In the genomic region with DNA sequence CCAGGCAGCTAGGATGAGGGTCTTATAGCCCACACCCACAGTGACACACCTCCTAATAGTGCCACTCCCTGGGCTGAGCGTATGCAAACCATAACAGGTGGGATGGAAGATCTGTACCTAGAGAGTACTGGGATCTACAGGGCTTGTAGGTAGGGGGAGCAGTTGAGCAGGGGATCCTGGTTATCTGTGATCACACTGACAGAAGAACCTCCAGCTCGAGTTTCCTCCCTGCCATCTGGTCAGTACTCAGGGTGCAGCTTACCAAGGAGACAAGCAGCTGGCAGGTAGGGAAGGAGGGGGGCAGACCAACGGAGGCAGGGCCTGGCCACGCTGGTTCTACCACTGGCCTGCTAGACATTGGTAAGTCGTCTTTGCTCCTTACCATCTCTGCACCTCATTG, we compare ENCODE assay signal across 9 mouse cellular contexts. TPM values are rescaled to one million over a fixed set of nuclear protein-coding genes. Genes with fewer than 3 reads are reported as not detected.
DNase-seq lines count a peak whose midpoint lies in the region; ATAC-seq and TF ChIP-seq lines count a peak whose summit lies in the region.
"Had no signal": no experiment of that assay in that cellular context is flagged by ENCODE, and none has a peak within 500 bp of the region (broad histone marks: within the 10 kb centered on the region; RNA-seq: fewer than 3 reads in every experiment).

No protein-coding gene starts in this region.

- H3K4me2 ChIP-seq in limb, embryonic 12.5 days = no peak overlapping the region
- H3K4me2 ChIP-seq: embryonic facial prominence, embryonic 15.5 days had no signal

- ATAC-seq in limb, embryonic 12.5 days (ENCODE audit: insufficient number of reproducible peaks, insufficient read depth, low FRiP score, low TSS enrichment, low read depth) = 0 out of 2 replicates have a peak, but pooled peaks have one; percentile 53
- no peak for ATAC-seq in erythroblast, adult 5-6 weeks (replicated peaks; ENCODE audit: low FRiP score, poor library complexity, severe bottlenecking)

- H3K36me3 ChIP-seq in limb, embryonic 12.5 days = no peaks in the 10 kb centered on the region
- H3K36me3 ChIP-seq in limb, embryonic 10.5 days = no peaks in the 10 kb centered on the region
- H3K36me3 ChIP-seq in small intestine, adult 2 months (ENCODE audit: control insufficient read depth, insufficient read depth, low read length) = no peaks in the 10 kb centered on the region
- H3K36me3 ChIP-seq: embryonic facial prominence, embryonic 15.5 days had no signal

- WGBS in limb, embryonic 12.5 days = 24% methylated on average over 5 of the region's 5 CpGs
- 19% methylated on average over 5 of the region's 5 CpGs for WGBS in limb, embryonic 10.5 days
- WGBS in small intestine, adult 2 months = 24% methylated on average over 5 of the region's 5 CpGs

- intact Hi-C loops in left cerebral cortex, postnatal 14 days (cut with DNase I) = no loop called here

- no peak overlapping the region for H3K4me3 ChIP-seq in limb, embryonic 12.5 days (replicated peaks)
- H3K4me3 ChIP-seq in limb, embryonic 10.5 days = no peak overlapping the region
- no peak overlapping the region for H3K4me3 ChIP-seq in small intestine, adult 2 months (ENCODE audit: low read depth, low read length)
- H3K4me3 ChIP-seq: embryonic facial prominence, embryonic 15.5 days had no signal

- no peak for TF ChIP-seq POLR2A in small intestine, adult 2 months (IDR thresholded peaks at IDR 0.05; ENCODE audit: low read depth, low read length)

- no peak overlapping the region for H3K27ac ChIP-seq in limb, embryonic 12.5 days
- no peak overlapping the region for H3K27ac ChIP-seq in limb, embryonic 10.5 days
- no peak overlapping the region for H3K27ac ChIP-seq in small intestine, adult 2 months (ENCODE audit: insufficient read depth, low read depth, low read length)
- H3K27ac ChIP-seq: embryonic facial prominence, embryonic 15.5 days had no signal

- H3K4me1 ChIP-seq in limb, embryonic 12.5 days (replicated peaks) = no peaks in the 10 kb centered on the region
- H3K4me1 ChIP-seq in limb, embryonic 10.5 days = no peaks in the 10 kb centered on the region
- no peaks in the 10 kb centered on the region for H3K4me1 ChIP-seq in small intestine, adult 2 months (ENCODE audit: control insufficient read depth, insufficient read depth, insufficient read length, low read length)
- H3K4me1 ChIP-seq: embryonic facial prominence, embryonic 15.5 days had no signal

- H3K27me3 ChIP-seq in limb, embryonic 12.5 days = no peaks in the 10 kb centered on the region
- no peaks in the 10 kb centered on the region for H3K27me3 ChIP-seq in limb, embryonic 10.5 days (ENCODE audit: low read depth, poor library complexity, severe bottlenecking)
- H3K27me3 ChIP-seq in small intestine, adult 2 months (ENCODE audit: control insufficient read depth, insufficient read depth, low read length) = no peaks in the 10 kb centered on the region
- H3K27me3 ChIP-seq: embryonic facial prominence, embryonic 15.5 days had no signal

- no peak overlapping the region for H3K9ac ChIP-seq in limb, embryonic 12.5 days (replicated peaks)
- H3K9ac ChIP-seq: embryonic facial prominence, embryonic 15.5 days had no signal

- DNase-seq in limb, embryonic 10.5 days (ENCODE audit: low spot score) = no peak
- peak; percentile 54 for DNase-seq in adrenal gland, postnatal 14 days
- DNase-seq in embryo, embryonic 11 days = peak; percentile 45
- peak; percentile 22 to 61 for DNase-seq in left cerebral cortex, postnatal 14 days (ENCODE audit: low spot score in 2 of 2)

- H3K9me3 ChIP-seq in limb, embryonic 12.5 days = no peaks in the 10 kb centered on the region
- H3K9me3 ChIP-seq in limb, embryonic 10.5 days (replicated peaks) = no peaks in the 10 kb centered on the region
- H3K9me3 ChIP-seq: embryonic facial prominence, embryonic 15.5 days had no signal

- peak; percentile 34; the same call in 1 of the 2 replicates for TF ChIP-seq CTCF in small intestine, adult 2 months (IDR thresholded peaks at IDR 0.05; ENCODE audit: extremely low read depth, insufficient read length, insufficient replicate concordance, low read depth, low read length)

RNA-seq across cellular contexts. Expression of a gene that starts 7.6 kb away (rescaled TPM):
- polyA plus RNA-seq in limb, embryonic 12.5 days (2016; fragmentation: Nextera tagmentation; extraction: Ambion mirVana) = 22.3 and 23.0 TPM in 2 replicates
- polyA plus RNA-seq in limb, embryonic 10.5 days (2016; fragmentation: Nextera tagmentation; extraction: Ambion mirVana) = 7.9 and 12.7 TPM in 2 replicates
- total RNA-seq in adrenal gland, postnatal 14 days (2021) = 96.9 and 114 TPM in 2 replicates
- 10 to 100 TPM; 17.6 to 20.2 TPM for total RNA-seq in left cerebral cortex, postnatal 14 days (2021)
- 1.5 and 2.6 TPM in 2 replicates for polyA plus RNA-seq in small intestine, adult 2 months (2012; rRNA removed)
- total RNA-seq in erythroblast, adult 5-6 weeks (2015; ENCODE audit: low replicate concordance) = 2.5 and 4.6 TPM in 2 replicates
- total RNA-seq in erythroblast, adult 5-6 weeks (2017; ENCODE audit: low replicate concordance) = 1.2 and 2.1 TPM in 2 replicates

RNA-seq across cellular contexts. Expression of a gene that starts 13.6 kb away (rescaled TPM):
- not detected in 2 replicates for polyA plus RNA-seq in limb, embryonic 12.5 days (2016; fragmentation: Nextera tagmentation; extraction: Ambion mirVana)
- not detected in 2 replicates for polyA plus RNA-seq in limb, embryonic 10.5 days (2016; fragmentation: Nextera tagmentation; extraction: Ambion mirVana)
- not detected in 2 replicates for total RNA-seq in adrenal gland, postnatal 14 days (2021)
- not detected for total RNA-seq in left cerebral cortex, postnatal 14 days (2021)
- 2.1 and 5.7 TPM in 2 replicates for polyA plus RNA-seq in small intestine, adult 2 months (2012; rRNA removed)
- not detected in 2 replicates for total RNA-seq in erythroblast, adult 5-6 weeks (2015; ENCODE audit: low replicate concordance)
- not detected in 2 replicates for total RNA-seq in erythroblast, adult 5-6 weeks (2017; ENCODE audit: low replicate concordance)
- total RNA-seq: left cerebral cortex, postnatal 10 days had no signal

RNA-seq across cellular contexts. Expression of a gene that starts 33.7 kb away (rescaled TPM):
- 98.0 and 104 TPM in 2 replicates for polyA plus RNA-seq in limb, embryonic 12.5 days (2016; fragmentation: Nextera tagmentation; extraction: Ambion mirVana)
- 124 and 136 TPM in 2 replicates for polyA plus RNA-seq in limb, embryonic 10.5 days (2016; fragmentation: Nextera tagmentation; extraction: Ambion mirVana)
- total RNA-seq in adrenal gland, postnatal 14 days (2021) = 704 and 811 TPM in 2 replicates
- 100 to 1,000 TPM; 225 to 229 TPM for total RNA-seq in left cerebral cortex, postnatal 14 days (2021)
- polyA plus RNA-seq in small intestine, adult 2 months (2012; rRNA removed) = 15.6 and 32.8 TPM in 2 replicates
- 19.6 and 33.4 TPM in 2 replicates for total RNA-seq in erythroblast, adult 5-6 weeks (2015; ENCODE audit: low replicate concordance)
- 12.0 and 16.0 TPM in 2 replicates for total RNA-seq in erythroblast, adult 5-6 weeks (2017; ENCODE audit: low replicate concordance)

RNA-seq across cellular contexts. Expression of a gene that starts 51.0 kb away (rescaled TPM):
- polyA plus RNA-seq in limb, embryonic 12.5 days (2016; fragmentation: Nextera tagmentation; extraction: Ambion mirVana) = 5.4 and 7.1 TPM in 2 replicates
- polyA plus RNA-seq in limb, embryonic 10.5 days (2016; fragmentation: Nextera tagmentation; extraction: Ambion mirVana) = 5.3 TPM in 2 replicates
- total RNA-seq in adrenal gland, postnatal 14 days (2021) = 13.8 and 17.0 TPM in 2 replicates
- total RNA-seq in left cerebral cortex, postnatal 14 days (2021) = 100 to 1,000 TPM; 197 to 206 TPM
- polyA plus RNA-seq in small intestine, adult 2 months (2012; rRNA removed) = 0.51 and 0.63 TPM in 2 replicates
- total RNA-seq in erythroblast, adult 5-6 weeks (2015; ENCODE audit: low replicate concordance) = 7.1 and 11.1 TPM in 2 replicates
- total RNA-seq in erythroblast, adult 5-6 weeks (2017; ENCODE audit: low replicate concordance) = 5.7 and 5.9 TPM in 2 replicates

Comparison
In these comparisons a context has a peak if more than half of its experiments do, and no peak if none do; other contexts are left out.
1. RNA of a gene that starts 33.7 kb away (total RNA-seq): 704 to 811 TPM in adrenal gland, postnatal 14 days and 225 to 229 TPM in left cerebral cortex, postnatal 14 days; 12.0 to 33.4 TPM in erythroblast, adult 5-6 weeks; every median in the first group is over 4 times any median in the second.